Mouse (Mus musculus) lung, postnatal 0 days (tissue): ENCODE measurements at regions not wholly inside any gene's neighbourhood (a gene's known extent, or its start where the extent isn't known, plus 50 kb on each side); places are given as distances from the start of the nearest gene placed in this dataset.

ENCODE experiments used
- CTCF ChIP-seq: IDR thresholded peaks from 2 replicates; pipeline ENCODE4 v1.5.1; 2016; ENCODE audit warnings: antibody characterized with exemption, mild to moderate bottlenecking
- EP300 ChIP-seq: IDR thresholded peaks from 2 replicates; pipeline ENCODE4 v1.6.1; 2016; ENCODE audit warnings: antibody characterized with exemption, mild to moderate bottlenecking, control low read depth

DNA sequence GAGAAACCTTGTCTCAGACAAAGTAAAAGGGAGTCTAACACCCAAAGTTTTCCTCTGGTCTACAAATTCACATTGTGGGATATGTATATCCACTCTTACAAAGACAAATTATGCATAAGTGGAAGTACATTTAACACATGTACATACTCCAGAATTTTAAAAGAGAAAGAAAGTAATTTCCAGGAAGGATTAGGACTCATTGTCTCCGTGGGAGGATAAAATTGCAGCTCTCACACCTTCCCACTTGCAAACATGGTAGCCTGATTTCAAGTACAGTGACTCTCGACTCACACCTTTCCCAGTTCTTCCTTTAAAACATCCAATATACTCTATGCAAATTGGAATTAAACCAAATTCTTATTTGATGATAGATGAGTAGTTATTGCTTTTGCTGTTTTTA, 351.0 kb upstream of the B430305J03Rik start:
- TF ChIP-seq CTCF (no peak), EP300 (no peak)
